In genomic region chr9:21843086-21843485, GRCm38 (mm10) we compare ENCODE assay signal across 12 mouse cellular contexts. TPM values are rescaled to one million over a fixed set of nuclear protein-coding genes. Genes with fewer than 3 reads are reported as not detected.
DNase-seq lines count a peak whose midpoint lies in the region; ATAC-seq and TF ChIP-seq lines count a peak whose summit lies in the region.
"Had no signal": no experiment of that assay in that cellular context is flagged by ENCODE, and none has a peak within 500 bp of the region (broad histone marks: within the 10 kb centered on the region; RNA-seq: fewer than 3 reads in every experiment).

No protein-coding gene starts in this region.

- no peak for DNase-seq in heart, postnatal 14 days
- DNase-seq in liver, postnatal 0 days = no peak
- no peak for DNase-seq in liver
- DNase-seq in left cerebral cortex, postnatal 14 days (ENCODE audit: low spot score in 2 of 2) = peak; percentile 22 to 60
- DNase-seq in B cell, adult 2 months = no peak
- no peak for DNase-seq in embryo, embryonic 11 days
- DNase-seq: cerebellum, adult 11-12 months had no signal

- ATAC-seq in heart, embryonic 14.5 days (ENCODE audit: insufficient number of reproducible peaks, insufficient read depth, low FRiP score, low read depth) = no peak
- ATAC-seq in liver, postnatal 0 days = no peak

- TF ChIP-seq EP300 in liver, postnatal 0 days (IDR thresholded peaks at IDR 0.05; ENCODE audit: low read depth) = no peak

- H3K9ac ChIP-seq in heart, embryonic 14.5 days (ENCODE audit: low read length) = peak overlapping the region; percentile 2; the same call in 1 of the 2 replicates
- H3K9ac ChIP-seq in liver, postnatal 0 days (replicated peaks) = no peak overlapping the region

- no peak overlapping the region for H3K4me2 ChIP-seq in heart, embryonic 14.5 days (ENCODE audit: low read length)
- no peak overlapping the region for H3K4me2 ChIP-seq in liver, postnatal 0 days (ENCODE audit: low read depth, low read length)

- no peaks in the 10 kb centered on the region for H3K9me3 ChIP-seq in heart, embryonic 14.5 days (ENCODE audit: control insufficient read depth, low read length)
- no peaks in the 10 kb centered on the region for H3K9me3 ChIP-seq in liver, postnatal 0 days (ENCODE audit: low read length)

- peaks cover 59% of the 10 kb centered on the region for H3K36me3 ChIP-seq in heart, embryonic 14.5 days (ENCODE audit: control insufficient read depth, insufficient read depth, low read length)
- no peaks in the 10 kb centered on the region for H3K36me3 ChIP-seq in liver, postnatal 0 days (replicated peaks; ENCODE audit: insufficient read depth, low read length)

- H3K4me3 ChIP-seq in heart, embryonic 14.5 days (ENCODE audit: control insufficient read depth in 1 of 2, insufficient read depth in 1 of 2, low read depth in 1 of 2, low read length in 2 of 2) = no peak overlapping the region
- H3K4me3 ChIP-seq in liver, postnatal 0 days (ENCODE audit: low read depth, low read length) = no peak overlapping the region
- no peak overlapping the region for H3K4me3 ChIP-seq in cortical plate, adult 2 months (ENCODE audit: insufficient read depth, low read length)
- H3K4me3 ChIP-seq: erythroblast, embryonic 14.5 days had no signal

- H3K4me1 ChIP-seq in heart, embryonic 14.5 days (ENCODE audit: control insufficient read depth in 2 of 2, insufficient read depth in 2 of 2, low read length in 2 of 2) = peaks cover 22 to 30% of the 10 kb centered on the region in 2 experiments
- no peaks in the 10 kb centered on the region; the same call in 1 of the 2 replicates for H3K4me1 ChIP-seq in liver, postnatal 0 days (ENCODE audit: insufficient read depth)
- H3K4me1 ChIP-seq in cortical plate, adult 2 months (ENCODE audit: control insufficient read depth, insufficient read depth, low read length) = no peaks in the 10 kb centered on the region

- no peak for TF ChIP-seq CTCF in liver, postnatal 0 days (IDR thresholded peaks at IDR 0.05; ENCODE audit: low read depth)
- peak; percentile 24; the same call in 1 of the 2 replicates for TF ChIP-seq CTCF in cortical plate, adult 2 months (IDR thresholded peaks at IDR 0.05; ENCODE audit: extremely low read depth, insufficient read depth, low read length)

- no peaks in the 10 kb centered on the region for H3K27me3 ChIP-seq in heart, embryonic 14.5 days (ENCODE audit: control insufficient read depth, insufficient read depth, low read length)
- H3K27me3 ChIP-seq in liver, postnatal 0 days (ENCODE audit: insufficient read depth, low read length) = no peaks in the 10 kb centered on the region

- 57% methylated on average over 6 of the region's 6 CpGs for WGBS in heart, embryonic 14.5 days
- WGBS in liver, postnatal 0 days (ENCODE audit: insufficient replicate concordance) = 66% methylated on average over 6 of the region's 6 CpGs

- TF ChIP-seq POLR2A in cortical plate, adult 2 months (IDR thresholded peaks at IDR 0.05; ENCODE audit: extremely low read depth, insufficient read depth, low read length) = no peak

- intact Hi-C loops in heart, postnatal 14 days (cut with DNase I) = no loop called here
- intact Hi-C loops in left cerebral cortex, postnatal 14 days (cut with DNase I) = no loop called here

- H3K27ac ChIP-seq in heart, embryonic 14.5 days (replicated peaks in 1 of 2; ENCODE audit: control insufficient read depth in 1 of 2, insufficient read depth in 1 of 2, low read depth in 2 of 2, low read length in 2 of 2) = peak overlapping the region; percentile 51 to 60; a peak in 3 of 4 replicates
- peak overlapping the region; percentile 44; the same call in 1 of the 2 replicates for H3K27ac ChIP-seq in liver, postnatal 0 days (ENCODE audit: low read depth)
- H3K27ac ChIP-seq in cortical plate, adult 2 months (ENCODE audit: insufficient read depth, low read length) = no peak overlapping the region
- H3K27ac ChIP-seq: macrophage had no signal

RNA-seq across cellular contexts. Expression of gene Angptl8, which starts 7.8 kb away (rescaled TPM):
- 1.4 and 1.6 TPM in 2 replicates for polyA plus RNA-seq in heart, embryonic 14.5 days (2014; fragmentation: Nextera tagmentation; extraction: Ambion mirVana)
- not detected for total RNA-seq in heart, postnatal 14 days (2021)
- 74.6 and 75.7 TPM in 2 replicates for polyA plus RNA-seq in liver, postnatal 0 days (2015; fragmentation: Nextera tagmentation; extraction: Ambion mirVana)
- polyA plus RNA-seq in cortical plate, adult 2 months (2012; rRNA removed) = not detected in 2 replicates
- total RNA-seq in left cerebral cortex, postnatal 14 days (2021) = not detected
- total RNA-seq: hematopoietic stem cell, adult 5-6 weeks had no signal
- polyA plus RNA-seq: macrophage had no signal

RNA-seq across cellular contexts. Expression of gene Dock6, which starts 9.3 kb away (rescaled TPM):
- 42.4 and 44.5 TPM in 2 replicates for polyA plus RNA-seq in heart, embryonic 14.5 days (2014; fragmentation: Nextera tagmentation; extraction: Ambion mirVana)
- 10 to 100 TPM; 46.1 to 57.3 TPM for total RNA-seq in heart, postnatal 14 days (2021)
- polyA plus RNA-seq in liver, postnatal 0 days (2015; fragmentation: Nextera tagmentation; extraction: Ambion mirVana) = 3.6 and 4.1 TPM in 2 replicates
- polyA plus RNA-seq in cortical plate, adult 2 months (2012; rRNA removed) = 42.3 and 42.6 TPM in 2 replicates
- 10 to 100 TPM; 18.5 to 22.6 TPM for total RNA-seq in left cerebral cortex, postnatal 14 days (2021)

RNA-seq across cellular contexts. Expression of gene Kank2, which starts 44.5 kb away (rescaled TPM):
- polyA plus RNA-seq in heart, embryonic 14.5 days (2014; fragmentation: Nextera tagmentation; extraction: Ambion mirVana) = 11.1 and 11.6 TPM in 2 replicates
- total RNA-seq in heart, postnatal 14 days (2021) = 10 to 100 TPM; 52.6 to 53.3 TPM
- polyA plus RNA-seq in liver, postnatal 0 days (2015; fragmentation: Nextera tagmentation; extraction: Ambion mirVana) = 2.8 and 3.7 TPM in 2 replicates
- polyA plus RNA-seq in cortical plate, adult 2 months (2012; rRNA removed) = 6.1 and 6.2 TPM in 2 replicates
- total RNA-seq in left cerebral cortex, postnatal 14 days (2021) = 1 to 10 TPM; 7.4 to 7.6 TPM

Comparison
In these comparisons a context has a peak if more than half of its experiments do, and no peak if none do; other contexts are left out.
1. DNase-seq: peak in left cerebral cortex, postnatal 14 days (2 of 2); none in heart, postnatal 14 days (0 of 2), liver, postnatal 0 days (single experiment), liver (single experiment), B cell, adult 2 months (0 of 2) and embryo, embryonic 11 days (single experiment).
2. RNA of gene Angptl8, which starts 7.8 kb away (polyA plus RNA-seq): 74.6 to 75.7 TPM in liver, postnatal 0 days; 1.4 to 1.6 TPM in heart, embryonic 14.5 days and not detected in cortical plate, adult 2 months; every median in the first group is over 10 times any median in the second.